11 mouse cellular contexts compared by ENCODE assay signal in the genomic region with DNA sequence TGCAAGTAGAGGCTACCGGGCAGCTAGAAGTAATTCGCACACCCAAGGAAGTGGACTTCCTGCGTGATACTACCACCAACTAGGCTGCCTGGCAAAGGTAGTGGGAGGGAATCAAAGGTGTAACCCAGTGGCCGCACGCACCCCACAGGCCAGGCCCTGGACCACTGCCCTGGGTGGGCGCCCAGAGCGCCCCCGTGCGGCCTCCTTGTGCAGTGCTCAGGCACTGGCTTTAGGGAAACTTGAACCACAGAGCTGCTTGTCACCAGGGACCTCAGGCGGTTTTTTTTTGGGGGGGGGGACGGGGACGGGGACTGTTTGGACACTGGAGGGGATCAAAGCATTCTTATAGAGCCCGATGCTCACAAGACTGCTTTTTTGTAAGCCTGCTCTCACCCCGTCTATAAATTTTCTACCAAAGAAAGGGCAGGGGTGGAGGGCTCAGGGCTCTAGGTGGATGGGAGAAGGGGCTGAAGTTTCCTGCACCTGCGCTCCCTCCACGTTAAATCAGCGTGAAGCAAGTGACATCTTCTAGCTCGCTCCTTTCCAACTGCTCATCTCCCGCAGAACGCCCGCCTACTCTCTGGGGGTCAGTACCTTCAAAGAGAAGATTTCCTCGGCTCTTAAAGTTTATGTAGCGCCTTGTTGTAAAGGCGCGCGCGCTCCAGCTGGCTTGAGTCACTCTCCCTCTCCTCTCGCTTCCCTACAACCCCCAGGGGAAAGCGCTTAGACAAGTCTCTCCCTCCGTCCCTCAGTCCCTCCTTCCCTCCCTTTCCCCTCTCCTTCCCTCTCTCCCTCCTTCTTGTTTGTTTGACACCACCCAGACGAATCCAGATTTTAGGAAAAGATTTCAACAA. TPM values are rescaled to one million over a fixed set of nuclear protein-coding genes. Genes with fewer than 3 reads are reported as not detected.
DNase-seq lines count a peak whose midpoint lies in the region; ATAC-seq lines count a peak whose summit lies in the region.
"Had no signal": no experiment of that assay in that cellular context is flagged by ENCODE, and none has a peak within 500 bp of the region (broad histone marks: within the 10 kb centered on the region; RNA-seq: fewer than 3 reads in every experiment).

No protein-coding gene starts in this region.

- ATAC-seq in kidney, embryonic 16.5 days (ENCODE audit: low FRiP score, low TSS enrichment): 0 out of 2 replicates have a peak, but pooled peaks have one; percentile 49
- no peak for ATAC-seq in embryonic facial prominence, embryonic 12.5 days (ENCODE audit: insufficient number of reproducible peaks, insufficient read depth, low FRiP score, low TSS enrichment)
- no peak; the same call in 1 of the 2 replicates for ATAC-seq in midbrain, embryonic 13.5 days

- 0 out of 2 replicates have a peak, but pooled peaks cover 3% of the 10 kb centered on the region for H3K4me1 ChIP-seq in kidney, embryonic 16.5 days (ENCODE audit: insufficient read depth, low read length)
- H3K4me1 ChIP-seq in embryonic facial prominence, embryonic 12.5 days: peaks cover 9% of the 10 kb centered on the region; the same call in 1 of the 2 replicates
- H3K4me1 ChIP-seq in midbrain, embryonic 13.5 days (replicated peaks): 0 out of 2 replicates have a peak, but pooled peaks cover 6% of the 10 kb centered on the region

- H3K27me3 ChIP-seq in kidney, embryonic 16.5 days (ENCODE audit: insufficient read depth, low read length): peaks cover 93% of the 10 kb centered on the region
- H3K27me3 ChIP-seq in embryonic facial prominence, embryonic 12.5 days: peaks cover 75% of the 10 kb centered on the region
- peaks cover 73% of the 10 kb centered on the region for H3K27me3 ChIP-seq in midbrain, embryonic 13.5 days

- H3K4me3 ChIP-seq in kidney, embryonic 16.5 days (ENCODE audit: low read length): no peak overlapping the region
- 0 out of 2 replicates have a peak overlapping the region, but pooled peaks have one; percentile 4 for H3K4me3 ChIP-seq in embryonic facial prominence, embryonic 12.5 days
- no peak overlapping the region for H3K4me3 ChIP-seq in midbrain, embryonic 13.5 days (replicated peaks)

- no peak overlapping the region for H3K27ac ChIP-seq in kidney, embryonic 16.5 days (ENCODE audit: low read length)
- no peak overlapping the region for H3K27ac ChIP-seq in embryonic facial prominence, embryonic 12.5 days
- H3K27ac ChIP-seq in midbrain, embryonic 13.5 days: no peak overlapping the region
- H3K27ac ChIP-seq: macrophage had no signal

- H3K36me3 ChIP-seq in kidney, embryonic 16.5 days (ENCODE audit: insufficient read depth, low read length): no peaks in the 10 kb centered on the region
- no peaks in the 10 kb centered on the region for H3K36me3 ChIP-seq in embryonic facial prominence, embryonic 12.5 days
- H3K36me3 ChIP-seq in midbrain, embryonic 13.5 days: no peaks in the 10 kb centered on the region

- H3K9ac ChIP-seq in kidney, embryonic 16.5 days (replicated peaks; ENCODE audit: low read length): no peak overlapping the region
- no peak overlapping the region for H3K9ac ChIP-seq in embryonic facial prominence, embryonic 12.5 days
- H3K9ac ChIP-seq in midbrain, embryonic 13.5 days (replicated peaks): no peak overlapping the region

- DNase-seq in cerebellum, postnatal 10 days: peak; percentile 26 to 35
- DNase-seq in cerebellum, adult 11 months: no peak
- DNase-seq in kidney, adult 8-10 months: no peak
- no peak for DNase-seq in right cerebral cortex, postnatal 10 days (ENCODE audit: low spot score in 2 of 2)
- no peak for DNase-seq in layer of hippocampus, postnatal 10 days (ENCODE audit: low spot score in 2 of 2)
- DNase-seq: kidney, adult 11 months; right cerebral cortex, postnatal 4 days had no signal

- WGBS in kidney, embryonic 16.5 days: 2% methylated on average over 31 of the region's 31 CpGs
- WGBS in embryonic facial prominence, embryonic 12.5 days: 1% methylated on average over 31 of the region's 31 CpGs
- 2% methylated on average over 31 of the region's 31 CpGs for WGBS in midbrain, embryonic 13.5 days

- H3K4me2 ChIP-seq in kidney, embryonic 16.5 days (replicated peaks; ENCODE audit: low read depth, low read length): peak overlapping the region; percentile 16; the same call in 1 of the 2 replicates
- H3K4me2 ChIP-seq in embryonic facial prominence, embryonic 12.5 days (replicated peaks): peak overlapping the region; percentile 28
- peak overlapping the region; percentile 16 for H3K4me2 ChIP-seq in midbrain, embryonic 13.5 days (replicated peaks)

- no peaks in the 10 kb centered on the region for H3K9me3 ChIP-seq in kidney, embryonic 16.5 days (ENCODE audit: low read length)
- no peaks in the 10 kb centered on the region for H3K9me3 ChIP-seq in embryonic facial prominence, embryonic 12.5 days
- no peaks in the 10 kb centered on the region for H3K9me3 ChIP-seq in midbrain, embryonic 13.5 days

RNA-seq across cellular contexts. Expression of a gene that starts 6.5 kb away (rescaled TPM):
- 2.4 and 3.5 TPM in 2 replicates for polyA plus RNA-seq in kidney, embryonic 16.5 days (2015; fragmentation: Nextera tagmentation; extraction: Ambion mirVana)
- polyA plus RNA-seq in embryonic facial prominence, embryonic 12.5 days (2016; fragmentation: Nextera tagmentation; extraction: Ambion mirVana): 9.4 and 14.2 TPM in 2 replicates
- polyA plus RNA-seq in midbrain, embryonic 13.5 days (2015; fragmentation: Nextera tagmentation; extraction: Ambion mirVana): 0.19 TPM in 1 of 2 replicates, not detected in the other
- 1 to 10 TPM; 1.8 to 3.2 TPM for total RNA-seq in layer of hippocampus, postnatal 10 days (2021)
- polyA plus RNA-seq: macrophage had no signal

RNA-seq across cellular contexts. Expression of a gene that starts 55.6 kb away (rescaled TPM):
- not detected in 2 replicates for polyA plus RNA-seq in kidney, embryonic 16.5 days (2015; fragmentation: Nextera tagmentation; extraction: Ambion mirVana)
- polyA plus RNA-seq in embryonic facial prominence, embryonic 12.5 days (2016; fragmentation: Nextera tagmentation; extraction: Ambion mirVana): 3.3 and 5.1 TPM in 2 replicates
- 0.48 and 1.5 TPM in 2 replicates for polyA plus RNA-seq in midbrain, embryonic 13.5 days (2015; fragmentation: Nextera tagmentation; extraction: Ambion mirVana)
- 1 to 10 TPM; 1.7 to 2.2 TPM for total RNA-seq in layer of hippocampus, postnatal 10 days (2021)
- polyA plus RNA-seq: macrophage had no signal

Comparison
In these comparisons a context has a peak if more than half of its experiments do, and no peak if none do; other contexts are left out.
1. DNase-seq: peak in cerebellum, postnatal 10 days (2 of 2); none in cerebellum, adult 11 months (single experiment), kidney, adult 8-10 months (0 of 2), right cerebral cortex, postnatal 10 days (0 of 2) and layer of hippocampus, postnatal 10 days (0 of 2).
2. Peak in every context shown above with its lines, with median percentiles within 50 percentile points of each other: H3K4me2 ChIP-seq.